Mouse (Mus musculus) lung, postnatal 14 days (tissue): ENCODE data around the gene Teddm1a.

Experiments used
- DNase-seq: peaks from one replicate; pipeline ENCODE4 v3.0.0; 2021

Teddm1a gene

DNA sequence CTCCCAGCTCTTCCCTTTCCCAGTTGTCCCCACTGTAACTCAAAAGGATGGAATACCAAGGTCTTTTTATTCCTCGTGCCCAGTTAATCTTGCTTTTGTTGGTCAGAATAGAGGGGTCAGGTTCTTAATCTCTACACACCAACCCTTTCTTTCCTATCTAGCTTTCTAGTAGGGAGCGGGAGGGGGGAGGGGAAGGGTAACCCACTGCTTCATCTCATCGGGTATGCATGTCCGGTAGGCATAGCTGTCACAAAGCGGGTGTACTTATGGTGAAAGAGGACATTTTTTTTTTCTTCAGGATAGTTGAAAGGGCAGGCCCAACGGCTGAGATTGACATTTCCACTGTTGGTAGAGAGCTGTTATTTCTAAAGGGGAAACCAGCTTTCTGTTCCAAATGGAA, 16.7 kb downstream of the Teddm1a start:
- no peak for DNase-seq

DNA sequence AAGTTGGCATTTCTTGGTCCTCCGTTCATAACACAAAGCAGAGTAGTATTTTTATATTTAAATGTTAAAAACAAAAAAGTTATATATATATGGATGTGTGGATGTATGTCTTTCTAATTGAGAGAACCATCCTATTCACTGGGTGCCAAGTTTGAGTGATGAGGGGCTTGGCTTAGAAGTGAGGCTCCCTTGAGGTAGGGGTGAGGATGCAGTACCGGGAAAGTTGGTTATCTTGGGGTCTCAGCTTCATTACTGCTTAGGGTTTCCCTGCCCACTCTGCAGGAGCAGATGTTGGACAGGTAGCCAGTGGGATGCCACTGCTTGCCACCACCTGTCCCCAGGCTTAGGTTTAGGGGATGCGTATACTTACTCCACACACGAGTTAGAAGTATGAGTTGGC, 17.2 kb downstream of the Teddm1a start:
- no peak for DNase-seq

DNA sequence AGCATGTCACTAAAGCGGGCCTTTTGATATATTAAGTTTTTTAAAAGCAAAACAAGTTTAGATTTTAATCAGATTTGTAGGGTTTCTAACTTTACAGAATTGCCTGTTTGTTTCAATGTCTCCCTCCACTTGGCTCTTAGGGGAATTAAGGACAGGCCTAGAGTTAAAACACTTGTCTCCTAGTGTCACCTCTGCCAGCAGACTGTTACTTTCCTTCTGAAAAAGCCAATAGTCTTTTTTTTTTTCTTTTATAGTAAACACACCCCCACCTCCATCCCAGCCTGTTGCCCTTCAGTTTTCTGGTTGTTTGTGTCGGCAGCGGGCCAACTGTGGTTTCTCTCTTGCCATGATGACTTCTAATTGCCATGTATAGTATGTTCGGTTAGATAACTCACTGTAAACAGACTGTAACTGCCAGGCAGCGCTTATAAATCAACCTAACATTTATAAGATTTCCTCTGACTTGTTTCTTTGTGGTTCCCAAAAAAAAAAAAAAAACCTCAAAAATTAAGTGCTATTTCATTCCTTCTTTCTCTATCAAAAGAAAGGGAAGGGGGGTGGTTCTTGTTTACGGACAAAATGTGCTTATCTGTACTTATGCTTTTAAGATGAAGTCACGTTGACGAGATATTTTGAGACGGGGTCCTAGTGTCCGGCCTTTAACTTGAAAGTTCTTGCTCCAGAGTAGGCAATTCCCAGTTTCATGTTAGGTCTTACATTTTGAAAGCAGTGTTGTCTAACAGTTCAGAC, 17.8 kb downstream of the Teddm1a start:
- DNase-seq: no peak

DNA sequence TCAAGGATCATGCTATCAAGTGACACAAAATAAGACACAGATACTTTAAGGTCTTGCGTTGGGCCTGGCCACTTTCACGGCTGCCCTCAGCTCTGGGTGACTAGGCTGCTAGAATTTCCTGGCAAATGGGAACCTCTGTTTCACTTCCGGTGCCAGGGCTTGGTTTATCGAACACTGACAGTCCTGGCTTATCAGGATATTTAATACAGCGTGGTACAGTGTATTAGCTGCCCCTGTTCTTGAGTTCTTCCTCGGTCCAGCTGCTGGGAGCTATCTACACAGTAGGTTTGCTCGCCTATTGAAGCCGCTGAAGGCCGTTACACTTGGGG, 18.4 kb downstream of the Teddm1a start:
- no peak for DNase-seq

DNA sequence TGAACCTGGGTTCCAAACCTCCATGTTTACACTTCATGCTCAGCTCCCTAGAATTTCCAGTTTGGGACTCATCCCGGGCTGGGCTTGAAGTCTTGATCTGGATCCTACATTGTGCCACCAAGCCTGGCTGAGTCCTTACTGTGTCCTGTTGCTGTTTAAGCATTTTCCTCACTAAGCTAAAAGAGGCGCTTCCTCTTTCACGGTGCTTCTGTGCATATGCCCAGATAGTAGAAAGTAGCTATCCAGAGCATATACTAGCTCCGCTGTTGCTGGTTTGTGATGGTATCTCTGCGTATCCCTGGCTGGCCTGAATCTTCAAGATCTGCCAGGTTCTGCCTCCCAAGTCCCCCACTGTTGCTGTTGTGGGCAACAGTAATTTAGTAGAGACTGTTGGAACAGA, 18.9 kb downstream of the Teddm1a start:
- DNase-seq: no peak

DNA sequence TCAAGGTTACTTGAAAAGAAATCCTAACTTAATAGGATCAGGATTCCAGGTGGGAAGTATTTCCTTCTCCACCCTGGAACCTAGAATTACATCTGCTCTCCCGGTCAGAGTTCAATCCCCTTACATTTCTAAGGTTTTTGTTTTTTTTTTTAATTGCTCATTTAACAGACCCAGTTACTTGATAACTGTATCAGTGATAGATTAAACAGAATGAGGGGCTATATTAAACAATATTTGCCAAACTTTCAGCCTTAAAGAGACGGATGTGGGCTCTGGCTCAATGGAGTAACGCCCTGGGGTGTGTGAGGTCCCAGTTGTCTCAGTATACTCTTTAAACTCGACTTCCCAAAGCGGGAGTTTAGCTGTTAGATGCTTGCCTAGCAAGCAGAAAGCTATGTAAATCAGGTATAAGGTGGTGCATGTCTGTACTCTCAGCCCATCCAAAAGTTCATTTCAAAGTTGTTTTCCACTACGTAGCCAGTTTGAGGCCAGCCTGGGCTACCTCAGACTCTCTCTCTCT, 19.8 kb downstream of the Teddm1a start:
- no peak for DNase-seq

DNA sequence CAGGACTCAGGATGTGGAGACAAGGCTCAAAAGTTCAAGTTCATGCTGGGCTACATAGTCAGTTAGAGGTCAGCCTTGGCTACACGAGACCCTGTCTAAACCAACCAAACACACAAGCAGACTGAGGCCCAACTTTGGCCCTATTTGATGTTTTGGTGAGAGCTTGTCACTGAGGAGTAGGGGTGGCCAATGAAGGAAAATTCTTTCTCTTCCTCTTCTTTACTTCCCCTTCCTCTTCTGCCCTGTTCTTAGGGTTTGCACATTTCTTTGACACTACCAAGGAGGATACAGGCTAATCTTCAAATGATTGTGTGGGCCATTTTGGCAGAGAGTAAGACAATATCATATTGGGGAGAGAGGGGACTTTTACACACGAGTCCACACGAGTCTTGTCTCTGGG, 22.3 kb downstream of the Teddm1a start:
- DNase-seq: no peak

DNA sequence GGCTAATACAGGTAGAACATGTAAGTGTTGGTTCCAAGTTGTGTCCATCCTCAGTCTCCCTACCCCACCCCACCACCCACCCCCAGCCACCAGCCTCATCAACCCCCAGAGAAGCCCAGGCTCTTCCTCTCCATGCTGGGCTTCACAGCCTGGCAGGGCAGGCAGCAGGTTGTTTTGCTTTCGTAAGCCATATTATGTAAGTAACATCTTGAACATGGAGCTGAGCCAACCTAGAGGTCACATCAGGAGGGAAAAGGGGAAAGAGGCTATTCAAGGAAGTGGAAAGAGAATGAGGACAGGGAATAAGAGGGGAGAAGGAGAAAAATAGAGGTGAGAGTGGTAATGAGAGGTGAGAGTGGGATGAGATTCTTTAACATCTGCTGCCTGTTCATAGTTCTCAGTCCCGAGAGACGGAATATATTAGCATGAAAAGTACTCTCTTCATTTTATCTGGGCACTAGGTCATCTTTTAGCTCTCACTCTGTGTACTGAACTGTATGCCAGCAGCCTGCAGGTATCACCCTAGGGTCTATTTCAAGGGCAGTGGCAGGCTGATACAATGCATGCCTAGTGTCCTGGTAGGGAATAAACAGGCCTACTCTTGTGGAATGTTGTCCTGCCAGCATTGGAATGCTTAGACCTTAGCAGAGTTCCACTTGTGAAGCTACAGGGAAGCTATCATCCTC, 27.1 kb downstream of the Teddm1a start:
- peak; percentile 32 for DNase-seq

DNA sequence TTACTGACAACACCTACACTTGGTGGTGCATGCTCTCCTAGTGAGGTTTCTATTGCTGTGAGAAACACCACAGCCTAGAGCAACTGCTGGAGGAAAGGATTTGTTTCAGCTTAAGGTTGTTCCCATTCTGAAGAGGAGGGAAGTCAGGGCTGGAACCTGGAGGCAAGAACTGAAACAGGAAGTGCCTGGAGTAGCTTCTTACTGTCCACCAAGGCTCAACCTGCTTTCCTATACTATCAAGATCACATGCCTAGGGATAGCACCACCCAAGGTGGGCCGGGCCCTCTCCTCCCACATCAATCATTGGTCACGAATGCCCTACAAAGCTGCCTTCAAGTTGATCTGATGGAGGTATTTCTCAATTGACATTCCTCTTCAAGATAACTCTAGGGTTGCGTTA, 30.1 kb downstream of the Teddm1a start:
- DNase-seq: no peak

DNA sequence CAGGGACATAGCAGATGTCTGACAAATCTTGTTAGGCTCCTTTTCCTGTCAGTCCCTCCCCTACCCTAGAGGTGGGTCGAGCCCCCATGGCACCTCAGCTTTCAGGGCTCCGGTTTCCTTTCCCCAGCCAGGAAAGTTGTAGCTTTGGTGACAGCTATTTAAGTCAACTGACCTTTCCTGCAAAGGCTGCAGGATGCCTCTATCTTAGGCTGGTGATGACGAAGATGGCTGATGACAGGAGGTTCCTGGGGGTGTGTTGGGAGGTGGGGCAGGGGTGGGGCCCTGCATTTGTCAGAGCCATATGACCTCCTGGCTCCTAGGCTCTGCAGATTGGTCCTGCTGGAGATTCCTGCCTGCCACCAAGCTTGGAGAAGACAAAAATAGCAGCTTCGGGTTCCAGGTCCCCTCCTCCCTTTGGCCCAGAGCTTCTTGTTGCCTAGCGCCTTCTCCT, 31.1 kb downstream of the Teddm1a start:
- peak; percentile 33 for DNase-seq

DNA sequence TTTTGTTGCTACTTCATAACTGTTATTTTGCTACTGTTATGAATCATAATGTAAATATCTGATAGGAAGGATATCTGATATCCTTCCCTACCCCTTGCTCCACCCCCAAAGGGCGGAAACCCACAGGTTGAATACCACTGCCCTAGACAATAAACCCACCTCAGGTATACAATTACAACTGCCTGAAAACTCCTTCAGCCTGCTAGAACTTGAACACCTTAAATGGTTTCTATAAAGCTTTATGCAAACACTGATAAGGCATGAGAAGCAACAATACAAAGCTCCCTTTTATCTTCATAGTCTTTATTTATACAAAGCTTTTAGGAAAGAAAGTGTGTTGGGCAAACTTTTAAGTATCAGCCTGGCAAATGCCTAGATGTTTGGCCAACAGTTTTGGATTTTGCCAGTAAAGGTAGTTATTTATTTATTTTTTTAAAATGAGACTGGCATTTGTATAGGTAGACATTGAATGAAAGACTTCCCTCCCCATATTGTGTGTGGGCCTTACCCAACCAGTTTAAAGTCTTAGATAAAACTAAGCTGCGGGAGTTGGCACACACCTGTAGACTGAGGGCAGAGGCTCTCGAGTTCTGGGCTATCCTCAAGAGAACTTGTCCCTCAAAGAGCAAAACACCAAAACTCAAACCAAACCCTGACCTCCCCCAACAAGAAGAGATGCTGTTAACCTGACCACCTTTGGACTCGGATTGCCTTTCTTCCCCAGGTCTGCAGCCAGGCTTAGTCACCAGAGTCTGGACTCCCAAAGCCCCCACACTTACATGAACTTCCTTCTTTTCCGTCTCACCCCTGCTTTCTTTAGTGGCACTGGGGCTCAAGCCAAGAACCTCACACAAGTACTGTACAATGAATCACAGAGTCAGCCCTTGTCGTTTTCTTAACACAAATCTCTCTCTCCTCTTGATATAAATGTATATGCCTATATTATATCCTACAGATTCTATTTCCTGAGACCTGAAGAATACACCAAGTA, 33.1 kb downstream of the Teddm1a start:
- no peak for DNase-seq

DNA sequence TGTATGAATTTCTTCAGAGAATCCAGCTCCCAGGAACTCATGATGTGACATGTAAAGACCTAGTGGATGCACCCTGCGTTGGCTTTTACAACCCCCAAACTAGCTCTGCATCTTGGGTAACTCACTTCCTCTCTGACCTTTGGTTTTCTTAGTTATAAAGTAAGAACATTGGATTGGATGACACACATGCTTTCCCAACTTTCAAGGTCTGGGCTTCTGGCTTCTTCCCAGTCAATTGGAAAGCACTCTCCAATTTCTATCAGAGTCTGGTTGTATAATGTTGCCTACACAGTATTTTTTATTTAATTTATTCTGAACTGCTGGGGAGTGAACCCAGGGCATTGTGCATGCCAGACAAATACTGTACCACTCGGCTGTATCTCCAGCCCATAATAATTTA, 38.9 kb downstream of the Teddm1a start:
- no peak for DNase-seq

DNA sequence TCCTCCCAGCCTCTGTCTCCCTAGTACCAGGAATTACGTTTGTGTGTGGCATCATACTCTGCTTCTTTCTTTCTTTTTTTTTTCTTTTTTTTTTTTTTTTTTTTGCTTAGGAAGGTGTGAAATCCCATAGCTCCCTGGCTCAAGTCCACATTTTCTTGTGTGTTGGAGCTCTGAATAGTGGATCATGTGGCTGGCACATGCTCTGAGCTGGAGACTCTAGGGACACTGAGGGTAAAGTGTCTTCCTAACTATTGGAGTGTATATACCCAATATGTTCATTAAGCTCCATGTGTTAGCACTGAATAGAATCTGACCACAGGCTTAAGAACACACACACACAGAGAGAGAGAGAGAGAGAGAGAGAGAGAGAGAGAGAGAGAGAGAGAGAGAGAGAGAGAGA, 42.2 kb downstream of the Teddm1a start:
- DNase-seq: no peak

DNA sequence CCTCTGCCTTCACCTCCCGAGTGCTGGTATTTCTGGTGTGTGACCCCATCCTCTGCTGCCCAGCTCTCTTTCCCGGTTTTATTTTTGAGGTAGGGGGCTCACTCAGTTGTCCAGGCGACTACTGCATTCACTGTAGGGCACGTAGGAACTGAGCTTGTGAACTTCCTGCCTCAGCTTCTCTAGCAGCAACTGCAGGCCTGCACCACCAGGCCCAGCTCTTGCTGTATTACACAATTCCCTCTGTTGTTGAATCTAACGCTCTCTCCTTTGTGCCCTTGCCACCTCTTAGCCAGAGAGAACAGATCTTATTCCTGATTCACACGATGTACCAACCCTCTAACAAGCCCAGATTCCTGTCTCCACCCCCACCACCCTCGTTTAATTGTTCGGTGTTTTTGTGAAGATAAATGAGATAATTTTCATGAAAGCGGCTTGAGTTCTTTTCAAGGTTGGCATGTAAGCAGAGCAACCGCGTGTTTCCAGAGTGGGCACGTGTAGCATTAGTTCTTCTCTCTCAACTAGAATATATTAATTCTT, 44.4 kb downstream of the Teddm1a start:
- DNase-seq: no peak

DNA sequence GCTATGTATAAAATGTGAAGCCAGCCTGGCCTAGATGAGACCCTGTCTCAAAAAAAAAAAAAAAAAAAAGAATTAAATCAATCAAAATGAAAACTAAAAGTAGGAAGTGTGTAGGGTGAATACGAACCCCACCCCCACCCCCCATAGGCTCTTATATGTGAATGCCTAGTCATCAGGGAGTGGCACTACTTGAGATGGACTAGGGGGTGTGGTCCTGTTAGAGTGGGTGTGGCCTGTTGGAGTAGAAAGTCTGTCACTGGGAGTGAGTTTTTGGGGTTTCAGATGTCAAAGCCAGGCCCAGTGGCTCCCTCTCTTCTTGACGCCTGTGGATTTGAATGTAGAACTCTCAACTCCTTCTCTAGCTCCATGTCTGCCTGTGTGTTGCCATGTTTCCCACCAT, 45.5 kb downstream of the Teddm1a start:
- DNase-seq: no peak

DNA sequence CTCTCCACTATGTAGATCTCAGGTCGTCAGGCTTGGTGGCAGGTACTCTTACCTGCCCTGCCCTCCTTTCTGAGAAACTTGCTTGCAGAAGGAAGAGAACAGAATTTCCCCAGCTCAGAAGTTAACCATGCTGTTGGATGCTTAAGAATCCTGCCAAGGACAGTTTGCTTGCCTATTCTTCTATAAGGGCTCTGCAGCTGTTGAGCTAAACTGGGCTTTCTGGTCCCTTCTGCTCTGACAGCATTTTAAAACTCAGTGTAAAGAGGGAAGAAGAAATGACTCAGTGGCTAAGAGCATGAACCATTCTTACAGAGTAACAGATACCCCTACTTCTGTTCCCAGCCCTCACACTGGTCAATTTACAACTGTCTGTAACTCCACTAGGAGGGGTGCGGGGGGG, 49.4 kb downstream of the Teddm1a start:
- no peak for DNase-seq
